Mouse (Mus musculus): ENCODE measurements around the gene Abhd17a. TPM values are rescaled to one million over a fixed set of nuclear protein-coding genes. Genes with fewer than 3 reads are reported as not detected.
A peak's percentile ranks its signal among the peaks of the same experiment; 100 is the strongest.

Gene Abhd17a
- polyA plus RNA-seq, 1 experiment from 2014 or later: 84.9 TPM

GRCm38 (mm10) chr10:80604988-80605387 is 14.8 kb upstream of the Abhd17a start:
- DNase-seq (ENCODE audit: low spot score): no peak
- Histone ChIP-seq H3K27ac (replicated peaks) (no peak overlapping the region), H3K36me3 (replicated peaks) (peaks cover 51% of the 10 kb centered on the region), H3K4me1 (peaks cover 24% of the 10 kb centered on the region), H3K9me3 (no peaks in the 10 kb centered on the region), H3K4me3 (peak overlapping the region; percentile 85; the same call in 1 of the 2 replicates), H3K27me3 (replicated peaks; ENCODE audit: low read depth, poor library complexity, severe bottlenecking) (no peaks in the 10 kb centered on the region)
- WGBS: 90% methylated on average over 2 of the region's 2 CpGs

- H3K4me3 ChIP-seq: peak overlapping the region; percentile 85
- no peaks in the 10 kb centered on the region for H3K9me3 ChIP-seq
- H3K27me3 ChIP-seq (replicated peaks; ENCODE audit: low read depth, poor library complexity, severe bottlenecking): no peaks in the 10 kb centered on the region
- 86% methylated on average over 7 of the region's 7 CpGs for WGBS
- H3K4me1 ChIP-seq: peaks cover 24% of the 10 kb centered on the region
- H3K36me3 ChIP-seq (replicated peaks): peaks cover 41% of the 10 kb centered on the region
- no peak for DNase-seq (ENCODE audit: low spot score)
- 0 out of 2 replicates have a peak overlapping the region, but pooled peaks have one; percentile 89 for H3K27ac ChIP-seq (replicated peaks)
Observed at GRCm38 (mm10) chr10:80604001-80604509, 13.9 kb upstream of the Abhd17a start.

GRCm38 (mm10) chr10:80603364-80603763 is 13.2 kb upstream of the Abhd17a start:
- Histone ChIP-seq H3K4me3 (peak overlapping the region; percentile 85), H3K9me3 (no peaks in the 10 kb centered on the region), H3K27ac (replicated peaks) (peak overlapping the region; percentile 89), H3K36me3 (replicated peaks) (peaks cover 35% of the 10 kb centered on the region), H3K4me1 (peaks cover 24% of the 10 kb centered on the region), H3K27me3 (replicated peaks; ENCODE audit: low read depth, poor library complexity, severe bottlenecking) (no peaks in the 10 kb centered on the region)
- no peak for DNase-seq (ENCODE audit: low spot score)
- WGBS: 36% methylated on average over 7 of the region's 7 CpGs

- Histone ChIP-seq H3K4me3 (peak within 1 kb of the TSS; percentile 85), H3K27ac (replicated peaks) (peak within 1 kb of the TSS; percentile 89), H3K9me3 (no peaks in the 10 kb centered on the region), H3K27me3 (replicated peaks; ENCODE audit: low read depth, poor library complexity, severe bottlenecking) (no peaks in the 10 kb centered on the region), H3K4me1 (peaks cover 24% of the 10 kb centered on the region), H3K36me3 (replicated peaks) (peaks cover 29% of the 10 kb centered on the region)
- peak; percentile 95 for DNase-seq (ENCODE audit: low spot score)
- WGBS: under 1% methylated on average over 54 of the region's 54 CpGs
Observed at GRCm38 (mm10) chr10:80602698-80603325, 12.7 kb upstream of the Abhd17a start, which contains the start of the genes Scamp4 and Adat3. Scamp4 (plus strand) TSS chr10:80602872. Adat3 (plus strand) TSS chr10:80602880.

- Histone ChIP-seq H3K4me1 (no peaks in the 10 kb centered on the region), H3K4me3 (0 out of 2 replicates have a peak overlapping the region, but pooled peaks have one; percentile 11), H3K27me3 (replicated peaks; ENCODE audit: low read depth, poor library complexity, severe bottlenecking) (no peaks in the 10 kb centered on the region), H3K36me3 (replicated peaks) (no peaks in the 10 kb centered on the region), H3K27ac (replicated peaks) (no peak overlapping the region), H3K9me3 (no peaks in the 10 kb centered on the region)
- no peak for DNase-seq (ENCODE audit: low spot score)
- WGBS: 47% methylated on average over 4 of the region's 4 CpGs
Observed at GRCm38 (mm10) chr10:80596318-80596717, 6.2 kb upstream of the Abhd17a start.

GRCm38 (mm10) chr10:80589127-80589878 is 838 bp downstream of the Abhd17a start:
- Histone ChIP-seq H3K9me3 (no peaks in the 10 kb centered on the region), H3K4me1 (peaks cover 45% of the 10 kb centered on the region)

GRCm38 (mm10) chr10:80587305-80587657 is 2.9 kb downstream of the Abhd17a start:
- Histone ChIP-seq H3K4me3 (peak overlapping the region; percentile 35; the same call in 1 of the 2 replicates), H3K27me3 (replicated peaks; ENCODE audit: low read depth, poor library complexity, severe bottlenecking) (no peaks in the 10 kb centered on the region), H3K4me1 (peaks cover 53% of the 10 kb centered on the region), H3K27ac (replicated peaks) (peak overlapping the region; percentile 78; the same call in 1 of the 2 replicates), H3K9me3 (no peaks in the 10 kb centered on the region), H3K36me3 (replicated peaks) (peaks cover 44% of the 10 kb centered on the region)
- WGBS: 40% methylated on average over 4 of the region's 4 CpGs
- peak; percentile 36 for DNase-seq (ENCODE audit: low spot score)

More at GRCm38 (mm10) chr10:80589127-80589878, 838 bp downstream of the Abhd17a start:
- H3K27me3 ChIP-seq (replicated peaks; ENCODE audit: low read depth, poor library complexity, severe bottlenecking): no peaks in the 10 kb centered on the region
- peak overlapping the region; percentile 93 for H3K4me3 ChIP-seq
- peak overlapping the region; percentile 88 for H3K27ac ChIP-seq (replicated peaks)
- WGBS: 23% methylated on average over 12 of the region's 12 CpGs
- H3K36me3 ChIP-seq (replicated peaks): peaks cover 26% of the 10 kb centered on the region
- DNase-seq (ENCODE audit: low spot score): no peak

- 96% methylated on average over 51 of the region's 51 CpGs for WGBS
- H3K9me3 ChIP-seq: no peaks in the 10 kb centered on the region
- peak overlapping the region; percentile 35 for H3K4me3 ChIP-seq
- no peaks in the 10 kb centered on the region for H3K27me3 ChIP-seq (replicated peaks; ENCODE audit: low read depth, poor library complexity, severe bottlenecking)
- DNase-seq (ENCODE audit: low spot score): no peak
- H3K4me1 ChIP-seq: peaks cover 53% of the 10 kb centered on the region
- H3K27ac ChIP-seq (replicated peaks): peak overlapping the region; percentile 78
- peaks cover 48% of the 10 kb centered on the region for H3K36me3 ChIP-seq (replicated peaks)
Observed at GRCm38 (mm10) chr10:80586407-80587304, 3.5 kb downstream of the Abhd17a start.

DNA sequence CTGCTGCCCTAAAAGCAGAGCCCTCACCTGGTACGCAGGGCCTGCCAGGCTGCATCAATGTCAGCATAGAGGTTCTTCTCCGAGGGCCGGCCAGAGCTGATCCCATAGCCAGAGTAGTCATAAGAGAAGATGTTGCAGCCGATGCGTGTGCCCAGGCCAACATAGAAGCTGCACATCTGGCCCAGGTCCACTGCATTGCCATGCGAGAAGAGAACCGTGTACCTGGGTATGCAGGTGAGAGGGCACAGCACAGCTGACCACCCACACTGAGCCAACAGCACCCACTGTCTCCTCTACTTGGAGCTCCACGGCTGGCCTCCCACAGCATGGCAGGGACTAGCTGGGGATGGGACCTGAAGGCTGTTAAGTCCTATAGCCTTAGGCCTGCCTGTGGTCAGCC is 4.6 kb downstream of the Abhd17a start:
- WGBS: 95% methylated on average over 8 of the region's 8 CpGs
- no peak overlapping the region; the same call in 1 of the 2 replicates for H3K27ac ChIP-seq (replicated peaks)
- no peaks in the 10 kb centered on the region for H3K27me3 ChIP-seq (replicated peaks; ENCODE audit: low read depth, poor library complexity, severe bottlenecking)
- H3K36me3 ChIP-seq (replicated peaks): peaks cover 56% of the 10 kb centered on the region
- peaks cover 53% of the 10 kb centered on the region for H3K4me1 ChIP-seq
- DNase-seq (ENCODE audit: low spot score): no peak
- peak overlapping the region; percentile 35 for H3K4me3 ChIP-seq
- H3K9me3 ChIP-seq: no peaks in the 10 kb centered on the region

GRCm38 (mm10) chr10:80584642-80585552 is 5.2 kb downstream of the Abhd17a start:
- 75% methylated on average over 12 of the region's 12 CpGs for WGBS
- peaks cover 52% of the 10 kb centered on the region for H3K4me1 ChIP-seq

GRCm38 (mm10) chr10:80584045-80584488 is 6.1 kb downstream of the Abhd17a start:
- H3K36me3 ChIP-seq (replicated peaks): peaks cover 56% of the 10 kb centered on the region
- no peak for DNase-seq (ENCODE audit: low spot score)
- no peaks in the 10 kb centered on the region for H3K27me3 ChIP-seq (replicated peaks; ENCODE audit: low read depth, poor library complexity, severe bottlenecking)
- H3K4me3 ChIP-seq: 0 out of 2 replicates have a peak overlapping the region, but pooled peaks have one; percentile 23
- WGBS: 70% methylated on average over 12 of the region's 12 CpGs
- no peak overlapping the region for H3K27ac ChIP-seq (replicated peaks)
- peaks cover 50% of the 10 kb centered on the region for H3K4me1 ChIP-seq
- no peaks in the 10 kb centered on the region for H3K9me3 ChIP-seq

More at GRCm38 (mm10) chr10:80584642-80585552, 5.2 kb downstream of the Abhd17a start:
- Histone ChIP-seq H3K9me3 (no peaks in the 10 kb centered on the region), H3K27ac (replicated peaks) (no peak overlapping the region), H3K36me3 (replicated peaks) (peaks cover 56% of the 10 kb centered on the region), H3K4me3 (peak overlapping the region; percentile 8; the same call in 1 of the 2 replicates), H3K27me3 (replicated peaks; ENCODE audit: low read depth, poor library complexity, severe bottlenecking) (no peaks in the 10 kb centered on the region)
- DNase-seq (ENCODE audit: low spot score): no peak

Measured in embryonic facial prominence, embryonic 10.5 days (tissue).